Mouse (Mus musculus) bone marrow, adult 2 months (tissue): ENCODE measurements around the gene Snx11.

ENCODE experiments used
- CTCF ChIP-seq: fragments of 200-500 bp; IDR thresholded peaks from 2 replicates; pipeline ENCODE4 v1.5.1; 2011; ENCODE audit warnings: low read length, control low read depth; ENCODE audit not compliant: control insufficient read depth, insufficient read depth
- POLR2A ChIP-seq: fragments of 200-500 bp; IDR thresholded peaks from 2 replicates; pipeline ENCODE4 v1.6.1; 2011; ENCODE audit warnings: low read depth, mild to moderate bottlenecking, control low read depth, low read length, borderline replicate concordance; ENCODE audit not compliant: control insufficient read depth

DNA sequence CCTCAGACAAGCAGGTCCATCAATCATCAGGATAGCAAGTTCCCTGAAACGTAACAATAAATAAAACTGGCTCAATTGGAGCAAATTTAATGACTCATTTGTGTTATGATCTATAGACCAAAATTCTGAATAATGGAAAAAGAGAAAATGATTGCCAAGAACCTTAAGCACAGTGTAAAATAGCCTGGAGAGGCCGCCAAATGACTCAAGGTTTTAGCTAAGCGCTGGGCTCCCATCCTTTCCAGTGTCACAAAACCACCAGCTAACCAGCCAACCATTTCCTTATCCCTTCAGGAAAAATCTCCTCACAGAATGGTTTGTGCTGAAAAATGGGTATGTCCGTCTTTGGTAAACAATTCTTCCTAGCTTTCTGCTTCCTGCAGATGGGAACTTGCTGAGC, 33.5 kb downstream of the Snx11 start:
- no peak for TF ChIP-seq CTCF
- TF ChIP-seq POLR2A = no peak
